Mouse (Mus musculus) thymus, postnatal 25 days (tissue): ENCODE results near the gene Slc38a4.

ENCODE experiments used
- DNase-seq: peaks from one replicate; pipeline ENCODE4 v3.0.0; 2022

Slc38a4 gene

GRCm38 (mm10) chr15:97011599-97012372 is 44.0 kb downstream of the Slc38a4 start:
- no peak for DNase-seq

- DNase-seq, result no peak
These were observed 46.5 kb downstream of the Slc38a4 start for GRCm38 (mm10) chr15:97009271-97009670.

GRCm38 (mm10) chr15:97005631-97006234 is 50.0 kb downstream of the Slc38a4 start:
- no peak for DNase-seq

GRCm38 (mm10) chr15:97004525-97004867 is 51.3 kb downstream of the Slc38a4 start:
- no peak for DNase-seq

- DNase-seq, result no peak
These were observed 51.8 kb downstream of the Slc38a4 start for GRCm38 (mm10) chr15:97003851-97004524.

- DNase-seq, result no peak
These were observed 52.6 kb downstream of the Slc38a4 start for GRCm38 (mm10) chr15:97003186-97003585.

- DNase-seq, result no peak
These were observed 53.0 kb downstream of the Slc38a4 start for GRCm38 (mm10) chr15:97002752-97003151.

GRCm38 (mm10) chr15:97001886-97002285 is 53.9 kb downstream of the Slc38a4 start:
- DNase-seq, result no peak

- DNase-seq, result no peak
These were observed 54.3 kb downstream of the Slc38a4 start for GRCm38 (mm10) chr15:97001416-97001815.

- no peak for DNase-seq
These were observed 55.2 kb downstream of the Slc38a4 start for GRCm38 (mm10) chr15:97000319-97001251.

GRCm38 (mm10) chr15:96999401-96999800 is 56.4 kb downstream of the Slc38a4 start:
- DNase-seq, result no peak

- DNase-seq, result no peak
These were observed 70.1 kb downstream of the Slc38a4 start for GRCm38 (mm10) chr15:96985618-96986017.

GRCm38 (mm10) chr15:96983581-96984330 is 72.0 kb downstream of the Slc38a4 start:
- DNase-seq, result no peak

- no peak for DNase-seq
These were observed 80.6 kb downstream of the Slc38a4 start for GRCm38 (mm10) chr15:96975125-96975524.

- DNase-seq, result no peak
These were observed 81.6 kb downstream of the Slc38a4 start for GRCm38 (mm10) chr15:96974131-96974530.

GRCm38 (mm10) chr15:96973370-96973769 is 82.4 kb downstream of the Slc38a4 start:
- DNase-seq, result no peak

- DNase-seq, result no peak
These were observed 83.0 kb downstream of the Slc38a4 start for GRCm38 (mm10) chr15:96972706-96973274.

- no peak for DNase-seq
These were observed 83.8 kb downstream of the Slc38a4 start for GRCm38 (mm10) chr15:96971906-96972305.

- DNase-seq, result no peak
These were observed 86.0 kb downstream of the Slc38a4 start for GRCm38 (mm10) chr15:96969792-96970191.

GRCm38 (mm10) chr15:96968741-96969140 is 87.0 kb downstream of the Slc38a4 start:
- DNase-seq, result no peak

- no peak for DNase-seq
These were observed 89.4 kb downstream of the Slc38a4 start for GRCm38 (mm10) chr15:96966326-96966725.

- no peak for DNase-seq
These were observed 92.0 kb downstream of the Slc38a4 start for GRCm38 (mm10) chr15:96963735-96964134.
